Comparison of ENCODE assay signal across 21 mouse cellular contexts in genomic region chr6:96437814-96438213, GRCm38 (mm10).
DNase-seq lines count a peak whose midpoint lies in the region; ATAC-seq lines count a peak whose summit lies in the region.
"Had no signal": no experiment of that assay in that cellular context is flagged by ENCODE, and none has a peak within 500 bp of the region (broad histone marks: within the 10 kb centered on the region; RNA-seq: fewer than 3 reads in every experiment).

No protein-coding gene starts in this region.

- peaks cover 8% of the 10 kb centered on the region for H3K4me1 ChIP-seq in kidney, embryonic 15.5 days
- no peaks in the 10 kb centered on the region for H3K4me1 ChIP-seq in neural tube, embryonic 15.5 days
- peaks cover 12% of the 10 kb centered on the region for H3K4me1 ChIP-seq in limb, embryonic 12.5 days (replicated peaks)
- H3K4me1 ChIP-seq: embryonic facial prominence, embryonic 10.5 days; heart, embryonic 10.5 days; hindbrain, embryonic 12.5 days had no signal

- no peaks in the 10 kb centered on the region for H3K36me3 ChIP-seq in kidney, embryonic 15.5 days
- no peaks in the 10 kb centered on the region for H3K36me3 ChIP-seq in neural tube, embryonic 15.5 days
- H3K36me3 ChIP-seq in limb, embryonic 12.5 days, result no peaks in the 10 kb centered on the region
- H3K36me3 ChIP-seq: embryonic facial prominence, embryonic 10.5 days; G1E; heart, embryonic 10.5 days; hindbrain, embryonic 12.5 days had no signal

- H3K9ac ChIP-seq in kidney, embryonic 15.5 days, result no peak overlapping the region
- no peak overlapping the region for H3K9ac ChIP-seq in neural tube, embryonic 15.5 days (replicated peaks)
- H3K9ac ChIP-seq in limb, embryonic 12.5 days (replicated peaks), result no peak overlapping the region
- H3K9ac ChIP-seq: hindbrain, embryonic 12.5 days had no signal

- H3K27ac ChIP-seq in kidney, embryonic 15.5 days, result no peak overlapping the region
- no peak overlapping the region for H3K27ac ChIP-seq in neural tube, embryonic 15.5 days (replicated peaks)
- H3K27ac ChIP-seq in limb, embryonic 12.5 days, result 0 out of 2 replicates have a peak overlapping the region, but pooled peaks have one; percentile 23
- H3K27ac ChIP-seq: embryonic facial prominence, embryonic 10.5 days; heart, embryonic 10.5 days; hindbrain, embryonic 12.5 days had no signal

- no peak for DNase-seq in kidney, postnatal 4 days
- peak; percentile 14 for DNase-seq in neural tube, embryonic 10.5 days (ENCODE audit: extremely low spot score, low spot score)
- DNase-seq: adrenal gland, postnatal 14 days; cerebellum, adult 11-12 months; cerebellum, adult 9-10 months; cerebellum, postnatal 25 days; gastrocnemius, postnatal 10 days; heart, adult 18-20 months; heart, postnatal 10 days; heart, postnatal 4 days had no signal

- 0 out of 2 replicates have a peak, but pooled peaks have one; percentile 12 for ATAC-seq in kidney, embryonic 15.5 days (replicated peaks; ENCODE audit: low FRiP score)
- no peak for ATAC-seq in neural tube, embryonic 15.5 days (ENCODE audit: low FRiP score)
- peak; percentile 63; the same call in 1 of the 2 replicates for ATAC-seq in limb, embryonic 12.5 days (ENCODE audit: insufficient number of reproducible peaks, insufficient read depth, low FRiP score, low TSS enrichment, low read depth)
- ATAC-seq in megakaryocyte progenitor cell, adult 5-6 weeks (replicated peaks; ENCODE audit: poor library complexity), result no peak
- ATAC-seq in activated CD4-positive, CD25-positive, alpha-beta regulatory T cell, adult 4 months, result no peak
- ATAC-seq: forebrain, embryonic 14.5 days; hindbrain, embryonic 16.5 days had no signal

- no peaks in the 10 kb centered on the region for H3K27me3 ChIP-seq in kidney, embryonic 15.5 days
- no peaks in the 10 kb centered on the region for H3K27me3 ChIP-seq in neural tube, embryonic 15.5 days (replicated peaks)
- H3K27me3 ChIP-seq in limb, embryonic 12.5 days, result no peaks in the 10 kb centered on the region
- H3K27me3 ChIP-seq: hindbrain, embryonic 12.5 days had no signal

- no peaks in the 10 kb centered on the region for H3K9me3 ChIP-seq in kidney, embryonic 15.5 days (replicated peaks)
- H3K9me3 ChIP-seq in neural tube, embryonic 15.5 days (replicated peaks), result no peaks in the 10 kb centered on the region
- H3K9me3 ChIP-seq in limb, embryonic 12.5 days, result no peaks in the 10 kb centered on the region
- H3K9me3 ChIP-seq: embryonic facial prominence, embryonic 10.5 days; heart, embryonic 10.5 days; hindbrain, embryonic 12.5 days had no signal

- H3K4me2 ChIP-seq in kidney, embryonic 15.5 days, result no peak overlapping the region
- no peak overlapping the region for H3K4me2 ChIP-seq in neural tube, embryonic 15.5 days
- H3K4me2 ChIP-seq in limb, embryonic 12.5 days, result no peak overlapping the region
- H3K4me2 ChIP-seq: hindbrain, embryonic 12.5 days had no signal

- WGBS in kidney, embryonic 15.5 days, result 42% methylated on average over 3 of the region's 3 CpGs
- WGBS in neural tube, embryonic 15.5 days, result 55% methylated on average over 3 of the region's 3 CpGs
- 49% methylated on average over 3 of the region's 3 CpGs for WGBS in limb, embryonic 12.5 days

- no peak overlapping the region for H3K4me3 ChIP-seq in kidney, embryonic 15.5 days (replicated peaks)
- H3K4me3 ChIP-seq in neural tube, embryonic 15.5 days (replicated peaks), result no peak overlapping the region
- no peak overlapping the region for H3K4me3 ChIP-seq in limb, embryonic 12.5 days (replicated peaks)
- H3K4me3 ChIP-seq: embryonic facial prominence, embryonic 10.5 days; heart, embryonic 10.5 days; hindbrain, embryonic 12.5 days had no signal

Comparison
In these comparisons a context has a peak if more than half of its experiments do, and no peak if none do; other contexts are left out.
1. ATAC-seq: peak in kidney, embryonic 15.5 days (single experiment) and limb, embryonic 12.5 days (single experiment); none in neural tube, embryonic 15.5 days (single experiment), megakaryocyte progenitor cell, adult 5-6 weeks (single experiment) and activated CD4-positive, CD25-positive, alpha-beta regulatory T cell, adult 4 months (single experiment).